Mouse (Mus musculus) heart, postnatal 0 days (tissue): ENCODE measurements around the gene Il17f.

Source experiments
- CTCF ChIP-seq: IDR thresholded peaks from 2 replicates; pipeline ENCODE4 v1.5.1; 2016; ENCODE audit warnings: antibody characterized with exemption, control low read depth, low read depth
- EP300 ChIP-seq: IDR thresholded peaks from 2 replicates; pipeline ENCODE4 v1.6.1; 2016; ENCODE audit warnings: antibody characterized with exemption, low read depth

DNA sequence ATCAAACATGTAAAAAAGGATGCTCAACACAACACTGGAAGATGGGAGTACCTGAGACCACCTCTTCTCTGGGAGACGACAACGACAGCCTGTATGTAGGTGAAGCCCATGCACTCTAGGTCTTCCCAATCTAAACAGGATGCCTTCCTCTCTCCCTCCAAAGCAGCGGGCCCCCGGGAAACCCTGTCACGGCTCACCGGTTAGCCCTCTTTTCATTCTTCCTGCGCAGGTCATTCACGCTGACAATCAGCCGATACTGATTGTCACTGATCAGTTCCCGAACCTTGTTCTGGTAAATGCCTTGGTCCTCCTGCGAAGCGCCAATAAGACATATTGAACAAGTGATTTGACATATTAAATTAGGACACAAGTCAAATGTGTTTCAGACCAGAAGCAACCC lies 27.2 kb upstream of the Il17f start:
- TF ChIP-seq CTCF (no peak), EP300 (no peak)
